Mouse (Mus musculus) kidney, postnatal 4 days (tissue): ENCODE data around the gene Sv2b.

Source experiments
- DNase-seq, 2 experiments: peaks; one replicate each; pipeline ENCODE4 v3.0.0; 2021; ENCODE audit warnings: mixed read lengths in 2 of 2

Sv2b gene

GRCm38 (mm10) chr7:75290554-75290953 is 18.5 kb downstream of the Sv2b start:
- DNase-seq = no peak

- no peak for DNase-seq
These were observed 21.8 kb downstream of the Sv2b start for GRCm38 (mm10) chr7:75287237-75287636.

GRCm38 (mm10) chr7:75282951-75283350 is 26.1 kb downstream of the Sv2b start:
- DNase-seq = no peak

GRCm38 (mm10) chr7:75282080-75282650 is 26.9 kb downstream of the Sv2b start:
- no peak for DNase-seq

GRCm38 (mm10) chr7:75281106-75281505 is 28.0 kb downstream of the Sv2b start:
- no peak for DNase-seq

GRCm38 (mm10) chr7:75277847-75278246 is 31.2 kb downstream of the Sv2b start:
- DNase-seq = no peak

- DNase-seq = no peak
These were observed 32.3 kb downstream of the Sv2b start for GRCm38 (mm10) chr7:75276739-75277138.

- DNase-seq = no peak
These were observed 34.5 kb downstream of the Sv2b start for GRCm38 (mm10) chr7:75274518-75274917.

- DNase-seq = no peak
These were observed 35.4 kb downstream of the Sv2b start for GRCm38 (mm10) chr7:75273633-75274032.

- no peak for DNase-seq
These were observed 37.1 kb downstream of the Sv2b start for GRCm38 (mm10) chr7:75271921-75272381.

- no peak for DNase-seq
These were observed 37.8 kb downstream of the Sv2b start for GRCm38 (mm10) chr7:75271306-75271705.

- DNase-seq = no peak
These were observed 41.8 kb downstream of the Sv2b start for GRCm38 (mm10) chr7:75267236-75267635.

GRCm38 (mm10) chr7:75265241-75265640 is 43.8 kb downstream of the Sv2b start:
- no peak for DNase-seq

GRCm38 (mm10) chr7:75259945-75260344 is 49.1 kb downstream of the Sv2b start:
- DNase-seq = no peak

- DNase-seq = no peak
These were observed 55.3 kb downstream of the Sv2b start for GRCm38 (mm10) chr7:75253611-75254250.

GRCm38 (mm10) chr7:75240754-75241507 is 68.1 kb downstream of the Sv2b start:
- no peak for DNase-seq

GRCm38 (mm10) chr7:75236386-75236785 is 72.7 kb downstream of the Sv2b start:
- no peak for DNase-seq

- DNase-seq = no peak
These were observed 84.9 kb downstream of the Sv2b start for GRCm38 (mm10) chr7:75224206-75224605.

- DNase-seq = no peak
These were observed 86.2 kb downstream of the Sv2b start for GRCm38 (mm10) chr7:75222704-75223431.

GRCm38 (mm10) chr7:75220786-75221185 is 88.3 kb downstream of the Sv2b start:
- no peak for DNase-seq

GRCm38 (mm10) chr7:75220296-75220695 is 88.8 kb downstream of the Sv2b start:
- no peak for DNase-seq

GRCm38 (mm10) chr7:75216180-75216579 is 92.9 kb downstream of the Sv2b start:
- no peak for DNase-seq

GRCm38 (mm10) chr7:75209221-75209641 is 99.8 kb downstream of the Sv2b start:
- no peak for DNase-seq
